Mouse (Mus musculus) limb, embryonic 13.5 days (tissue): ENCODE results near the gene Jsrp1. TPM values are rescaled to one million over a fixed set of nuclear protein-coding genes. Genes with fewer than 3 reads are reported as not detected.
A peak's percentile ranks its signal among the peaks of the same experiment; 100 is the strongest.
"Not testable (repeated sequence)": the region's sequence is repeated elsewhere in the genome, so short reads cannot be mapped to it uniquely, and the experiment has no call there.

ENCODE experiments used
- ATAC-seq: fragments of 200-750 bp; cut with Nextera tagmentation; 2 replicates; pipeline ENCODE4 v1.8.0; 2017; ENCODE audit warnings: low read depth, moderate number of reproducible peaks, moderate TSS enrichment; ENCODE audit not compliant: low FRiP score
- H3K27ac ChIP-seq: fragments of 300-500 bp; sonication (generic); 2 replicates; pipeline ENCODE4 v1.5.1; 2015; ENCODE audit warnings: inconsistent platforms, mild to moderate bottlenecking, moderate library complexity
- H3K27me3 ChIP-seq: fragments of 300-500 bp; sonication (generic); 2 replicates; pipeline ENCODE4 v1.6.1; 2015; ENCODE audit warnings: mild to moderate bottlenecking, inconsistent platforms
- H3K36me3 ChIP-seq: fragments of 300-500 bp; sonication (generic); 2 replicates; pipeline ENCODE4 v1.6.1; 2015; ENCODE audit warnings: inconsistent platforms, mild to moderate bottlenecking, moderate library complexity
- H3K4me1 ChIP-seq: fragments of 300-500 bp; sonication (generic); 2 replicates; pipeline ENCODE4 v1.6.1; 2015; ENCODE audit warnings: inconsistent platforms
- H3K4me2 ChIP-seq: fragments of 300-500 bp; sonication (generic); replicated peaks from 2 replicates; pipeline ENCODE4 v1.6.1; 2015; ENCODE audit warnings: inconsistent platforms, mild to moderate bottlenecking, moderate library complexity
- H3K4me3 ChIP-seq: fragments of 300-500 bp; sonication (generic); 2 replicates; pipeline ENCODE4 v1.5.1; 2015; ENCODE audit warnings: moderate library complexity, mild to moderate bottlenecking, inconsistent platforms
- H3K9ac ChIP-seq: fragments of 300-500 bp; sonication (generic); 2 replicates; pipeline ENCODE4 v1.6.1; 2015; ENCODE audit warnings: mild to moderate bottlenecking, inconsistent platforms
- H3K9me3 ChIP-seq: fragments of 300-500 bp; sonication (generic); 2 replicates; pipeline ENCODE4 v1.6.1; 2016; ENCODE audit warnings: inconsistent platforms
- WGBS: fragments of 180-500 bp; shearing (Covaris S2); methylation state at CpG from one replicate; pipeline ENCODE4 v1.1.7; 2015; 5-methylcytosine and 5-hydroxymethylcytosine counted together
- polyA plus RNA-seq: library from polyadenylated mRNA; unstranded; fragments of >200 nt; fragmentation: Nextera tagmentation; extraction: Ambion mirVana; gene quantifications from 2 replicates; pipeline ENCODE4 v1.2.1, GENCODE M21; 2015

Jsrp1 gene
- polyA plus RNA-seq, 1 experiment from 2014 or later, result 4.5 TPM

- no peak for ATAC-seq
- Histone ChIP-seq H3K9ac (no peak overlapping the region), H3K4me3 (no peak overlapping the region), H3K4me1 (no peaks in the 10 kb centered on the region), H3K4me2 (no peak overlapping the region), H3K27ac (no peak overlapping the region), H3K27me3 (no peaks in the 10 kb centered on the region), H3K36me3 (no peaks in the 10 kb centered on the region), H3K9me3 (no peaks in the 10 kb centered on the region)
- WGBS, result 50% methylated on average over 2 of the region's 2 CpGs
Measured at GRCm38 (mm10) chr10:80821991-80822390, 8.7 kb upstream of the Jsrp1 start.

DNA sequence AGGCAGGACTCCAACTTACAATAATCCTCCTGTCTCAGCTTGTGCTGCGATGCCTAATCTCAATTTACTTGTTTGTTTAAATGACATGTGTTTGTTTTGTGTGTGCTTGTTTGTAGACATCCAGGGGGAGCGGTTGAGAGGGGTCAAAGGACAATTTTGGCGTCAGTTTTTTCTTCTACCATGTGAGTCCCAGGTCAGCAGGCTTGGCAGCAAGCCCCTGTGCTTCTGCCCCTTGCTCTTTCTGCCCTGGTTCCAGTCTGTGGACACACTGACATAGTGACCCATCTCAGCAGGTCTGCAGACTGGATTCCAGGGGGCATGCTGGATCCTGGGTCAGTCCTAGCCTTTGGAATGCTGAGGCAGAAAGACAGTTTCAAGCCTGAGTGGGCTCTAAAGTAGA lies 6.1 kb upstream of the Jsrp1 start:
- H3K27me3 ChIP-seq, result no peaks in the 10 kb centered on the region
- no peak for ATAC-seq
- 57% methylated on average over 3 of the region's 3 CpGs for WGBS
- no peaks in the 10 kb centered on the region for H3K4me1 ChIP-seq
- no peak overlapping the region for H3K27ac ChIP-seq
- no peak overlapping the region for H3K9ac ChIP-seq
- H3K9me3 ChIP-seq, result no peaks in the 10 kb centered on the region
- no peak overlapping the region for H3K4me2 ChIP-seq
- H3K4me3 ChIP-seq, result no peak overlapping the region
- H3K36me3 ChIP-seq, result no peaks in the 10 kb centered on the region

GRCm38 (mm10) chr10:80818599-80819281 lies 5.4 kb upstream of the Jsrp1 start:
- Histone ChIP-seq H3K27ac (no peak overlapping the region), H3K27me3 (no peaks in the 10 kb centered on the region), H3K9me3 (no peaks in the 10 kb centered on the region), H3K4me2 (no peak overlapping the region), H3K4me1 (no peaks in the 10 kb centered on the region), H3K4me3 (no peak overlapping the region), H3K36me3 (no peaks in the 10 kb centered on the region), H3K9ac (no peak overlapping the region)
- no peak for ATAC-seq
- 58% methylated on average over 6 of the region's 6 CpGs for WGBS

- H3K9me3 ChIP-seq, H3K9ac ChIP-seq, H3K27me3 ChIP-seq, H3K4me2 ChIP-seq, H3K4me3 ChIP-seq, H3K27ac ChIP-seq, ATAC-seq, H3K36me3 ChIP-seq, H3K4me1 ChIP-seq: not testable (repeated sequence)
- 82% methylated on average over 7 of the region's 7 CpGs for WGBS
Measured at GRCm38 (mm10) chr10:80817955-80818354, 4.7 kb upstream of the Jsrp1 start.

- 75% methylated on average over 2 of the region's 2 CpGs for WGBS
- no peak overlapping the region for H3K27ac ChIP-seq
- H3K9me3 ChIP-seq, result no peaks in the 10 kb centered on the region
- no peaks in the 10 kb centered on the region for H3K36me3 ChIP-seq
- no peak overlapping the region for H3K4me3 ChIP-seq
- no peak for ATAC-seq
- no peak overlapping the region for H3K9ac ChIP-seq
- H3K4me1 ChIP-seq, result no peaks in the 10 kb centered on the region
- peaks cover 12% of the 10 kb centered on the region for H3K27me3 ChIP-seq
- H3K4me2 ChIP-seq, result no peak overlapping the region
Measured at GRCm38 (mm10) chr10:80817164-80817563, 3.9 kb upstream of the Jsrp1 start.

DNA sequence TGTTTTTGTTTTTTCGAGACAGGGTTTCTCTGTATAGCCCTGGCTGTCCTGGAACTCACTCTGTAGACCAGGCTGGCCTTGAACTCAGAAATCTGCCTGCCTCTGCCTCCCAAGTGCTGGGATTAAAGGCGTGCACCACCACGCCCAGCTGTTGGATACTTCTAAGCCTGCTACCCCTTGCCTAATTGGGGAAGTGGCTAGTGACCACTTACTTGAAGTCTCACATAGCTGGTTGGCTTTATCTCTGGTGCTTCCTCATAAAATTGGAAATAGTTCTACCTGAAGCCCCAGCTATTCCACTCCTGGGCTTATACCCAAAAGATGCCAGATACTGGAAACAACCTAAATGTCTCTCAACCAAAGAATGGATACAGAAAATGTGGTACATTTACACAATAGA lies 3.0 kb upstream of the Jsrp1 start:
- H3K4me3 ChIP-seq, H3K9ac ChIP-seq, H3K9me3 ChIP-seq, H3K4me2 ChIP-seq, H3K4me1 ChIP-seq, H3K36me3 ChIP-seq, ATAC-seq, H3K27ac ChIP-seq: not testable (repeated sequence)
- WGBS, result 70% methylated on average over 3 of the region's 3 CpGs
- peaks cover 20% of the 10 kb centered on the region for H3K27me3 ChIP-seq

GRCm38 (mm10) chr10:80814800-80815199 lies 1.5 kb upstream of the Jsrp1 start:
- Histone ChIP-seq H3K4me1 (peaks cover 8% of the 10 kb centered on the region), H3K4me2 (no peak overlapping the region), H3K36me3 (no peaks in the 10 kb centered on the region), H3K27ac (no peak overlapping the region), H3K9ac (0 out of 2 replicates have a peak overlapping the region, but pooled peaks have one; percentile 15), H3K4me3 (no peak overlapping the region), H3K27me3 (peaks cover 36% of the 10 kb centered on the region), H3K9me3 (no peaks in the 10 kb centered on the region)
- WGBS, result 70% methylated on average over 7 of the region's 7 CpGs
- no peak for ATAC-seq

DNA sequence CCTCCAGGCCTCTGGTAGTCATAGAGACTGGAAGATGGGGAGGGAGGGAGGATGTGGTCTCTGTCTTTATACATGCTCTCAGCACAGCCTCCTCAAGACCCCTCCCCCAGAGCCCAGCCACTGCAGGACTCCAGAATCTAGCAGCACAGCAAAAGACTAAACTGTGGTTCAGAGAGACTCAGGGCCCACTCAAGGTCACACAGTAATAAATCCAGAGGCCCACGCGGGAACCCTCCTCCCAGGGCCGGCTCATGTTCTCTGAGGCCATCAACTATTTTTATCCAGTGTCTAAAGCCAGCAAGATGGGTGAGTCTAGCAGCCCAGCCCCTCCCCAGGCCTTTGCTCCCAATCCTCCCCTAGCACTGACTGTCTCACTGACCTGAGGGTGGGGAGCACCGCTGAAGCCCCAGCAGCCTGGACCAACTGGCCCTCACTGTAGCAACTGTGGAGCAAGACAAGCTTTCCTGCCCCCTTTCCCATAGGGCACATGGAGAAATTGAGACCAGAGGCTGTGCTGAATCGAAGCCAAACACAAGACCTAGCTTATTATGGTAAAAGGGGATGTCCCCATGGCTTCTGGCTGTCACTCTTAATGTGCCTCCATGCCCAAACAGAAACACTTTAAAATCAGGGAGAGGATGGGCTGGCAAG lies 782 bp downstream of the Jsrp1 start:
- Histone ChIP-seq H3K27me3 (peaks cover 57% of the 10 kb centered on the region), H3K9me3 (no peaks in the 10 kb centered on the region), H3K36me3 (no peaks in the 10 kb centered on the region), H3K4me1 (peaks cover 26% of the 10 kb centered on the region), H3K27ac (no peak overlapping the region), H3K4me2 (no peak overlapping the region), H3K9ac (no peak overlapping the region), H3K4me3 (no peak overlapping the region)
- ATAC-seq, result no peak
- 50% methylated on average over 5 of the region's 5 CpGs for WGBS

GRCm38 (mm10) chr10:80810084-80810483 lies 3.2 kb downstream of the Jsrp1 start:
- H3K9me3 ChIP-seq, result no peaks in the 10 kb centered on the region
- peak overlapping the region; percentile 41 for H3K4me2 ChIP-seq
- 5% methylated on average over 20 of the region's 20 CpGs for WGBS
- H3K4me3 ChIP-seq, result peak overlapping the region; percentile 11
- peaks cover 68% of the 10 kb centered on the region for H3K27me3 ChIP-seq
- peaks cover 38% of the 10 kb centered on the region for H3K4me1 ChIP-seq
- no peak for ATAC-seq
- peaks cover 3% of the 10 kb centered on the region for H3K36me3 ChIP-seq
- peak overlapping the region; percentile 25; the same call in 1 of the 2 replicates for H3K9ac ChIP-seq
- no peak overlapping the region for H3K27ac ChIP-seq

- Histone ChIP-seq H3K4me2 (peak overlapping the region; percentile 97), H3K36me3 (peaks cover 13% of the 10 kb centered on the region), H3K9me3 (no peaks in the 10 kb centered on the region), H3K27ac (no peak overlapping the region), H3K4me3 (peak overlapping the region; percentile 21), H3K27me3 (peaks cover 70% of the 10 kb centered on the region), H3K9ac (peak overlapping the region; percentile 43; the same call in 1 of the 2 replicates), H3K4me1 (peaks cover 38% of the 10 kb centered on the region)
- 7% methylated on average over 18 of the region's 18 CpGs for WGBS
- ATAC-seq, result no peak
Measured at GRCm38 (mm10) chr10:80808985-80809632, 4.2 kb downstream of the Jsrp1 start.

DNA sequence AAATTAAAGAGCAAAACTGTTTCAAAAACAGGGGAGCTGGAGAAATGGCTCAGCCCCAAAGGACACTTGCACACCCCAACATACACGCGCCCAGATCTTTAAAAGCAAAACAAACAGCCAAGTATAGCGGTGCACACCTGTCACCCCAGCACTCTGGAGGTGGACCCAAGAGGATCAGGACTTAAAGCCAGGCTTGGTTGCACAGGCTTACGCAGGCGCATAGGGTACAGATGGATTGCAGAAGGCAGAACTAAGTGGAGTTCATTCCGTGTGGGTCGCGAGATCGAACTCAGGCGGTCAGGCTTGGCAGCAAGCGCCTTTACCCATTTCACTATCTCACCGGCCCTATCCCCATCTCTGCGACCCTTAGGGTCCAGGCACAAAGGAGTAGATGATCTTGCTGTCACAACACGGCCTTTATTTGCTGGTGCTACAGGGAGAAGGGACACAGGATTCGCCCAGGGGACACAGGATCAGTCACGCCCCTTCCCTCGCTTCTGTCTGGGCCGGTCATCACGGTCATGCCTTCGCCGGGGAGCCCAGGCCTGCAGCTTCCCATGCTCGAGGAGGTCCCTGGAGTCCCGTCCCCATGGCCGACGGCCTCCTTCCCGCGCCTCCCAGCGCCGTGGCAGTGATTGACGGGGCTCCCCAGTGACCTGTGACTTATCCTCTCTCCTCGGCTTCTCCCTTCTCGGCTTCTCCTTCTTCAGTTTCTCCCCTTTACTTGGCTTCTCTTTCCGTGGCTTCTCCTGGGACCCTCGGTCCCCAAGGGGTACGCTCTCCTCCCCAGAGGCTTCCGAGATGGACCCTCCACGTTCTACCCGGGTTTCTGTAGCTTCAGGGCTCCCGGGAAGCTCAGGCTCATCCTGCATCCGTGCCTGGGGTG lies 5.0 kb downstream of the Jsrp1 start:
- no peaks in the 10 kb centered on the region for H3K9me3 ChIP-seq
- H3K27me3 ChIP-seq, result peaks cover 69% of the 10 kb centered on the region
- peak overlapping the region; percentile 43; the same call in 1 of the 2 replicates for H3K9ac ChIP-seq
- no peak for ATAC-seq
- peaks cover 38% of the 10 kb centered on the region for H3K4me1 ChIP-seq
- H3K36me3 ChIP-seq, result peaks cover 21% of the 10 kb centered on the region
- H3K4me2 ChIP-seq, result peak overlapping the region; percentile 97
- peak overlapping the region; percentile 54 for H3K4me3 ChIP-seq
- 17% methylated on average over 40 of the region's 40 CpGs for WGBS
- H3K27ac ChIP-seq, result no peak overlapping the region
